Mouse (Mus musculus) adrenal gland, postnatal 25 days (tissue): ENCODE data around the gene Hsd11b1. TPM values are rescaled to one million over a fixed set of nuclear protein-coding genes. Genes with fewer than 3 reads are reported as not detected.
"Not testable (repeated sequence)": the region's sequence is repeated elsewhere in the genome, so short reads cannot be mapped to it uniquely, and the experiment has no call there.

ENCODE experiments used
- DNase-seq: peaks from one replicate; pipeline ENCODE4 v3.0.0; 2021; ENCODE audit warnings: mixed read lengths
- total RNA-seq: library from RNA; stranded (reverse); gene quantifications from 2 replicates; pipeline ENCODE4 v1.2.3, GENCODE M21; 2021

The Hsd11b1 gene
- total RNA-seq, 1 experiment from 2014 or later: 71.0 TPM

- DNase-seq: peak; percentile 44
These were observed 14.7 kb upstream of the Hsd11b1 start for GRCm38 (mm10) chr1:193278414-193279045.

GRCm38 (mm10) chr1:193274407-193275071 lies 10.7 kb upstream of the Hsd11b1 start:
- peak; percentile 9 for DNase-seq

- DNase-seq: peak; percentile 81
These were observed 9.2 kb upstream of the Hsd11b1 start, which contains the start of gene G0s2 for GRCm38 (mm10) chr1:193272916-193273601. Gene G0s2, minus strand, starts transcription at chr1:193273217.

GRCm38 (mm10) chr1:193272137-193272915 lies 8.5 kb upstream of the Hsd11b1 start:
- DNase-seq: peak; percentile 46

- no peak for DNase-seq
These were observed 7.3 kb upstream of the Hsd11b1 start for GRCm38 (mm10) chr1:193270965-193271763.

GRCm38 (mm10) chr1:193265734-193266133 lies 1.9 kb upstream of the Hsd11b1 start:
- DNase-seq: no peak

GRCm38 (mm10) chr1:193263026-193263907 lies 608 bp downstream of the Hsd11b1 start:
- DNase-seq: no peak

- DNase-seq: no peak
These were observed 1.9 kb downstream of the Hsd11b1 start for GRCm38 (mm10) chr1:193261897-193262548.

GRCm38 (mm10) chr1:193259559-193259958 lies 4.3 kb downstream of the Hsd11b1 start:
- DNase-seq: no peak

- no peak for DNase-seq
These were observed 7.2 kb downstream of the Hsd11b1 start for GRCm38 (mm10) chr1:193256621-193257098.

- DNase-seq: no peak
These were observed 7.6 kb downstream of the Hsd11b1 start for GRCm38 (mm10) chr1:193256289-193256577.

- peak; percentile 79 for DNase-seq
These were observed 8.2 kb downstream of the Hsd11b1 start for GRCm38 (mm10) chr1:193255488-193256288.

GRCm38 (mm10) chr1:193255032-193255431 lies 8.8 kb downstream of the Hsd11b1 start:
- no peak for DNase-seq

- DNase-seq: not testable (repeated sequence)
These were observed 10.0 kb downstream of the Hsd11b1 start for GRCm38 (mm10) chr1:193253895-193254294.

GRCm38 (mm10) chr1:193252616-193253015 lies 11.3 kb downstream of the Hsd11b1 start:
- no peak for DNase-seq

GRCm38 (mm10) chr1:193251386-193251785 lies 12.5 kb downstream of the Hsd11b1 start:
- DNase-seq: no peak

GRCm38 (mm10) chr1:193250026-193250425 lies 13.8 kb downstream of the Hsd11b1 start:
- DNase-seq: no peak

- DNase-seq: no peak
These were observed 19.6 kb downstream of the Hsd11b1 start for GRCm38 (mm10) chr1:193244235-193244634.

- DNase-seq: no peak
These were observed 20.2 kb downstream of the Hsd11b1 start for GRCm38 (mm10) chr1:193243571-193244193.
